Mouse (Mus musculus): ENCODE results near the gene Zfp410. TPM values are rescaled to one million over a fixed set of nuclear protein-coding genes. Genes with fewer than 3 reads are reported as not detected.
A peak's percentile ranks its signal among the peaks of the same experiment; 100 is the strongest.

Zfp410 gene
- polyA plus RNA-seq, 1 experiment from 2014 or later, result 34.5 TPM

- TF ChIP-seq CTCF (IDR thresholded peaks at IDR 0.05; ENCODE audit: low read depth), result peak; percentile 48
- no peak overlapping the region for H3K4me3 ChIP-seq (ENCODE audit: low read depth, low read length)
- no peak overlapping the region for H3K9ac ChIP-seq (ENCODE audit: low read depth, low read length)
- ATAC-seq, result peak; percentile 58; the same call in 1 of the 2 replicates
- no peaks in the 10 kb centered on the region for H3K27me3 ChIP-seq (replicated peaks; ENCODE audit: control insufficient read depth, insufficient read depth, low read length)
- H3K4me2 ChIP-seq (replicated peaks; ENCODE audit: low read depth), result no peak overlapping the region
- H3K27ac ChIP-seq (ENCODE audit: low read depth, low read length), result no peak overlapping the region
- no peaks in the 10 kb centered on the region for H3K36me3 ChIP-seq (ENCODE audit: control insufficient read depth, insufficient read depth)
- no peaks in the 10 kb centered on the region for H3K4me1 ChIP-seq (replicated peaks; ENCODE audit: control insufficient read depth, insufficient read depth, low read length)
- WGBS, result 48% methylated on average over 3 of the region's 3 CpGs
- H3K9me3 ChIP-seq (ENCODE audit: control insufficient read depth), result no peaks in the 10 kb centered on the region
These were observed 38.8 kb upstream of the Zfp410 start for GRCm38 (mm10) chr12:84277832-84278231.

GRCm38 (mm10) chr12:84278901-84279300, 37.8 kb upstream of the Zfp410 start:
- H3K9me3 ChIP-seq (ENCODE audit: control insufficient read depth), result no peaks in the 10 kb centered on the region

DNA sequence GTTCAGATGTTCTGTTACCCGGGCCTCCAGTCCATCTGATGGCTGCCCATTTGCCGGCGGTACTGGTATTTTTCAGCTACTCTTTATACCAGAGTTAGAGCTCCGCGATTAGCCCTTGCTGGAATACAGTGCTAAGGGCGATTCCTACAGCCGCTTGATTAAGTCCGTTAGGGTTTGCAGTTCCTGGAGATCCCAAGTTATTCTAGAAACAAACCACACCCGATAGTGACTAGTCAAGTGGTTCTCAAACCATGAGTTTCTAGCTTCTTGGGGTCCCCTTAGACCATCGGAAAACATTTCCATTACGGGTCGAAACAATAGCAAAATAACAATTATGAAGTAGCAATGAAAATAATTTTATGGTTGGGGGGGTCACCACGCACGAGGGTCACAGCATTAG, 32.3 kb upstream of the Zfp410 start:
- Histone ChIP-seq H3K4me3 (ENCODE audit: low read depth, low read length) (peak overlapping the region; percentile 54), H3K9ac (ENCODE audit: low read depth, low read length) (0 out of 2 replicates have a peak overlapping the region, but pooled peaks have one; percentile 64), H3K27ac (ENCODE audit: low read depth, low read length) (peak overlapping the region; percentile 90; the same call in 1 of the 2 replicates), H3K9me3 (ENCODE audit: control insufficient read depth) (no peaks in the 10 kb centered on the region), H3K4me1 (replicated peaks; ENCODE audit: control insufficient read depth, insufficient read depth, low read length) (0 out of 2 replicates have a peak, but pooled peaks cover 5% of the 10 kb centered on the region), H3K36me3 (ENCODE audit: control insufficient read depth, insufficient read depth) (no peaks in the 10 kb centered on the region), H3K4me2 (replicated peaks; ENCODE audit: low read depth) (peak overlapping the region; percentile 66), H3K27me3 (replicated peaks; ENCODE audit: control insufficient read depth, insufficient read depth, low read length) (no peaks in the 10 kb centered on the region)
- WGBS, result 77% methylated on average over 14 of the region's 14 CpGs
- no peak for ATAC-seq
- no peak for TF ChIP-seq CTCF (IDR thresholded peaks at IDR 0.05; ENCODE audit: low read depth)

More at GRCm38 (mm10) chr12:84278901-84279300, 37.8 kb upstream of the Zfp410 start:
- no peaks in the 10 kb centered on the region for H3K27me3 ChIP-seq (replicated peaks; ENCODE audit: control insufficient read depth, insufficient read depth, low read length)
- no peak overlapping the region for H3K4me2 ChIP-seq (replicated peaks; ENCODE audit: low read depth)
- no peak overlapping the region for H3K9ac ChIP-seq (ENCODE audit: low read depth, low read length)
- ATAC-seq, result no peak
- H3K4me3 ChIP-seq (ENCODE audit: low read depth, low read length), result no peak overlapping the region
- H3K36me3 ChIP-seq (ENCODE audit: control insufficient read depth, insufficient read depth), result no peaks in the 10 kb centered on the region
- H3K4me1 ChIP-seq (replicated peaks; ENCODE audit: control insufficient read depth, insufficient read depth, low read length), result no peaks in the 10 kb centered on the region
- no peak for TF ChIP-seq CTCF (IDR thresholded peaks at IDR 0.05; ENCODE audit: low read depth)
- H3K27ac ChIP-seq (ENCODE audit: low read depth, low read length), result no peak overlapping the region
- WGBS, result 70% methylated on average over 7 of the region's 7 CpGs

- peak; percentile 95 for ATAC-seq
- Histone ChIP-seq H3K9ac (ENCODE audit: low read depth, low read length) (peak within 1 kb of the TSS; percentile 64), H3K4me2 (replicated peaks; ENCODE audit: low read depth) (peak within 1 kb of the TSS; percentile 66), H3K27me3 (replicated peaks; ENCODE audit: control insufficient read depth, insufficient read depth, low read length) (no peaks in the 10 kb centered on the region), H3K4me1 (replicated peaks; ENCODE audit: control insufficient read depth, insufficient read depth, low read length) (0 out of 2 replicates have a peak, but pooled peaks cover 5% of the 10 kb centered on the region), H3K9me3 (ENCODE audit: control insufficient read depth) (no peaks in the 10 kb centered on the region), H3K36me3 (ENCODE audit: control insufficient read depth, insufficient read depth) (no peaks in the 10 kb centered on the region), H3K27ac (ENCODE audit: low read depth, low read length) (peak within 1 kb of the TSS; percentile 90), H3K4me3 (ENCODE audit: low read depth, low read length) (peak within 1 kb of the TSS; percentile 54)
- TF ChIP-seq CTCF (IDR thresholded peaks at IDR 0.05; ENCODE audit: low read depth), result peak; percentile 20; the same call in 1 of the 2 replicates
- WGBS, result 1% methylated on average over 39 of the region's 39 CpGs
These were observed 31.6 kb upstream of the Zfp410 start, which contains the start of gene Ptgr2 for GRCm38 (mm10) chr12:84284885-84285592. Ptgr2 (plus strand) TSS chr12:84285232.

DNA sequence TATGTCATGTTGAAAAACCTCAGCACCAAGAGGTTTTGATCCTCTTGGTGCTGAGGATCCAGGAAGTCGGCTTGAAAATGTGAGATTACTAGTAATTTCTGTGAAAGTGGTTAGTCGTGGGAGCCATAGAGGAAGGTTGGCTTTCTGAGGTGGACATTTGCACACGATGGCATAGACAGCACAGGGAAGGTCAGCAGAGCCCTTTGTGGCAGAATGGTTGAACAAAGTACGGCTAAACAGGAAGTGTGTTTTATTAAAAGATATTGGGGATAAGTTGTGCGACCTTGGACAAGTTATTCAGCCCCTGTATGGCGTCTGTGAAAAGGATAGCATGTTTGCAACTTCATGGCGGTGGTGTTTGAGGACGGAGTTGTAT, 31.1 kb upstream of the Zfp410 start:
- WGBS, result 14% methylated on average over 8 of the region's 8 CpGs
- Histone ChIP-seq H3K9ac (ENCODE audit: low read depth, low read length) (peak overlapping the region; percentile 64), H3K27me3 (replicated peaks; ENCODE audit: control insufficient read depth, insufficient read depth, low read length) (no peaks in the 10 kb centered on the region), H3K4me3 (ENCODE audit: low read depth, low read length) (peak overlapping the region; percentile 54), H3K27ac (ENCODE audit: low read depth, low read length) (peak overlapping the region; percentile 90), H3K36me3 (ENCODE audit: control insufficient read depth, insufficient read depth) (no peaks in the 10 kb centered on the region), H3K4me1 (replicated peaks; ENCODE audit: control insufficient read depth, insufficient read depth, low read length) (0 out of 2 replicates have a peak, but pooled peaks cover 5% of the 10 kb centered on the region), H3K9me3 (ENCODE audit: control insufficient read depth) (no peaks in the 10 kb centered on the region), H3K4me2 (replicated peaks; ENCODE audit: low read depth) (peak overlapping the region; percentile 66)
- TF ChIP-seq CTCF (IDR thresholded peaks at IDR 0.05; ENCODE audit: low read depth), result no peak
- ATAC-seq, result peak; percentile 56

GRCm38 (mm10) chr12:84288461-84288860, 28.2 kb upstream of the Zfp410 start:
- 63% methylated on average over 3 of the region's 3 CpGs for WGBS
- Histone ChIP-seq H3K9ac (ENCODE audit: low read depth, low read length) (no peak overlapping the region), H3K27me3 (replicated peaks; ENCODE audit: control insufficient read depth, insufficient read depth, low read length) (no peaks in the 10 kb centered on the region), H3K27ac (ENCODE audit: low read depth, low read length) (no peak overlapping the region), H3K4me1 (replicated peaks; ENCODE audit: control insufficient read depth, insufficient read depth, low read length) (0 out of 2 replicates have a peak, but pooled peaks cover 5% of the 10 kb centered on the region), H3K4me2 (replicated peaks; ENCODE audit: low read depth) (no peak overlapping the region), H3K9me3 (ENCODE audit: control insufficient read depth) (no peaks in the 10 kb centered on the region), H3K36me3 (ENCODE audit: control insufficient read depth, insufficient read depth) (peaks cover 7% of the 10 kb centered on the region), H3K4me3 (ENCODE audit: low read depth, low read length) (no peak overlapping the region)
- ATAC-seq, result no peak
- TF ChIP-seq CTCF (IDR thresholded peaks at IDR 0.05; ENCODE audit: low read depth), result peak; percentile 83
